Mouse (Mus musculus) layer of hippocampus, adult 9-10 months (tissue): ENCODE results near the gene Ubqln1.
"Not testable (repeated sequence)": the region's sequence is repeated elsewhere in the genome, so short reads cannot be mapped to it uniquely, and the experiment has no call there.

ENCODE experiments used
- DNase-seq: peaks from one replicate; pipeline ENCODE4 v3.0.0; 2022; ENCODE audit warnings: low spot score

The Ubqln1 gene

DNA sequence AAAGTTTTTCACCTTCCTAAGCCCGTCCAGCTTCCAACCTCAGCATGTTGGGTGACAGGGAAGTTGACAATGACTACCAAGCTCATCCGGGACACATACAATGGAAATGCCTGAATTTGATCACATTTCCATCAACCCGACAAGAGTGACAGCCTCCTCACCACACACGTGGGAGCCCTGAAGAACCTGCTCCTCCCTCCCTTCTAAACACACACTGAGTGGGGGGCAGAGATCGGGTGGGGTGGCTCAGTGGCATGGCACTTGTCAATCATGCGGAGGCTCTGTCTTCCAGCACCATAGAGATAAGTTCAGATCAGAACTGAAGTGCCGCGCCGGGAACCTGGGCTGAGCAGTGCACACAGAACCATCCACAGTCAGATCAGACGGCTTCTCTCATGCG, 65.0 kb downstream of the Ubqln1 start:
- DNase-seq: no peak

- DNase-seq: no peak
These were observed 65.8 kb downstream of the Ubqln1 start for GRCm38 (mm10) chr13:58149629-58150028.

GRCm38 (mm10) chr13:58149033-58149558, 66.4 kb downstream of the Ubqln1 start:
- DNase-seq: peak; percentile 10

- DNase-seq: no peak
These were observed 67.1 kb downstream of the Ubqln1 start for GRCm38 (mm10) chr13:58148256-58148831.

GRCm38 (mm10) chr13:58147760-58148159, 67.7 kb downstream of the Ubqln1 start:
- DNase-seq: no peak

DNA sequence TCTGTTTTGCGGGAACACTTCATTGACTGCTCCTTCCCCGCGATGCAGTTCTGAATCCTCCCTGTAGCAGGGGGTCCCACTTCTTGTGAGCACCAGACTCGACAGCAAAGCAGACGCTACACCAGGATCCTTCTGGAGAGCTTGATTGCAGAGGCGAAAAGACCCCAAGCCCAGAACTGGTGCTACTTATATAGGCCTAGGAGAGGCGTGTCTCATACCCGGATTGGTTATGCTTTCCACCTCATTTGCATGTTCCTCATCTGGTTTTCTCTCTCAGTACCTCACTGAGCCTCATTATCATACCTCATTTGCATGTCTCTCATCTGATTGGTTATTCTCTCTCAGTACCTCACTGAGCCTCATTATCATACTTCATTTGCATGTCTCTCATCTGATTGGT, 68.8 kb downstream of the Ubqln1 start:
- DNase-seq: not testable (repeated sequence)

- no peak for DNase-seq
These were observed 83.8 kb downstream of the Ubqln1 start for GRCm38 (mm10) chr13:58131692-58132091.

GRCm38 (mm10) chr13:58129687-58130246, 85.7 kb downstream of the Ubqln1 start:
- no peak for DNase-seq

- DNase-seq: peak; percentile 78
These were observed 86.4 kb downstream of the Ubqln1 start for GRCm38 (mm10) chr13:58128768-58129671.

DNA sequence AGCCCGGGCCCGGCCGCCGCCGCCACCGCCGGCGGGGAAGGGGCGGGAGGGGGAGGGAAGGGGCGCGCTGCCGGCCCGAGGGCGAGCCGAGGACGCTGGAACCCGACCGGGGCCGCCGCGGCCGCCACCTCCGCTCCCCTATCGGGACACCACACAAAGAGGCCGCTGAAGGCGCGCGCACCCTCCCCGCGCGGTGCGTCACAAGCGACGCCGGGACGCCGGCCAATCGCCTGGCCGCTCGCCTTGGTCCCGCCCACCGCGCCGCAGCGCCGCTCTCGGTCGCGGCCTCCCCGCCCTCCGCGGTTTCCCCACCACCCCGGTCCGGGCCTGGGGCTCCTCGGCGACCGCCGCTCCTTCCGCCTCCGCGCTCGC, 87.1 kb downstream of the Ubqln1 start, which contains the start of gene Hnrnpa0:
Hnrnpa0 (minus strand) TSS at position 161 of the 372 bp plus-strand sequence.
- DNase-seq: peak; percentile 70

- DNase-seq: no peak
These were observed 87.6 kb downstream of the Ubqln1 start for GRCm38 (mm10) chr13:58127766-58128361.

GRCm38 (mm10) chr13:58126862-58127765, 88.3 kb downstream of the Ubqln1 start:
- no peak for DNase-seq
